Mouse (Mus musculus) intestine, postnatal 0 days (tissue): ENCODE data around the gene Ap3m1. TPM values are rescaled to one million over a fixed set of nuclear protein-coding genes. Genes with fewer than 3 reads are reported as not detected.

Source experiments
- ATAC-seq: fragments of 200-750 bp; cut with Nextera tagmentation; 2 replicates; pipeline ENCODE4 v1.8.0; 2017; ENCODE audit warnings: mild to moderate bottlenecking, moderate TSS enrichment, moderate library complexity
- H3K27ac ChIP-seq: fragments of 300-500 bp; sonication (generic); 2 replicates; pipeline ENCODE4 v1.5.1; 2014; ENCODE audit warnings: mild to moderate bottlenecking, low read depth, low read length, moderate library complexity
- H3K27me3 ChIP-seq: fragments of 300-500 bp; sonication (generic); replicated peaks from 2 replicates; pipeline ENCODE4 v1.6.1; 2014; ENCODE audit warnings: low read length, mixed read lengths; ENCODE audit not compliant: control insufficient read depth, insufficient read depth
- H3K36me3 ChIP-seq: fragments of 300-500 bp; sonication (generic); 2 replicates; pipeline ENCODE4 v1.6.1; 2014; ENCODE audit warnings: mild to moderate bottlenecking, moderate library complexity; ENCODE audit not compliant: control insufficient read depth, insufficient read depth
- H3K4me1 ChIP-seq: fragments of 300-500 bp; sonication (generic); replicated peaks from 2 replicates; pipeline ENCODE4 v1.6.1; 2014; ENCODE audit warnings: antibody characterized with exemption, low read length, mixed read lengths; ENCODE audit not compliant: control insufficient read depth, insufficient read depth
- H3K4me2 ChIP-seq: fragments of 300-500 bp; sonication (generic); replicated peaks from 2 replicates; pipeline ENCODE4 v1.6.1; 2014; ENCODE audit warnings: low read depth, mild to moderate bottlenecking, moderate library complexity
- H3K4me3 ChIP-seq: fragments of 300-500 bp; sonication (generic); 2 replicates; pipeline ENCODE4 v1.5.1; 2014; ENCODE audit warnings: low read depth, low read length
- H3K9ac ChIP-seq: fragments of 300-500 bp; sonication (generic); 2 replicates; pipeline ENCODE4 v1.6.1; 2014; ENCODE audit warnings: mild to moderate bottlenecking, low read depth, low read length
- H3K9me3 ChIP-seq: fragments of 300-500 bp; sonication (generic); 2 replicates; pipeline ENCODE4 v1.6.1; 2016; ENCODE audit warnings: mixed run types; ENCODE audit not compliant: control insufficient read depth
- CTCF ChIP-seq: sonication (generic); IDR thresholded peaks from 2 replicates; pipeline ENCODE4 v1.5.1; 2016; ENCODE audit warnings: low read depth, mild to moderate bottlenecking, control low read depth, antibody characterized with exemption, moderate library complexity
- WGBS: fragments of 180-500 bp; shearing (Covaris S2); extraction: QIAGEN DNeasy Blood & Tissue Kit; methylation state at CpG from one replicate; pipeline ENCODE4 v1.1.7; 2014; 5-methylcytosine and 5-hydroxymethylcytosine counted together
- polyA plus RNA-seq: library from polyadenylated mRNA; unstranded; fragments of >200 nt; fragmentation: Nextera tagmentation; extraction: Ambion mirVana; gene quantifications from 2 replicates; pipeline ENCODE4 v1.2.1, GENCODE M21; 2015

Gene Ap3m1
- polyA plus RNA-seq, 1 experiment from 2014 or later = 58.8 TPM

GRCm38 (mm10) chr14:21062766-21063513 is 10.6 kb upstream of the Ap3m1 start:
- no peak overlapping the region for H3K9ac ChIP-seq
- ATAC-seq = peak; percentile 74; the same call in 1 of the 2 replicates

GRCm38 (mm10) chr14:21058972-21059371 is 6.7 kb upstream of the Ap3m1 start:
- H3K9ac ChIP-seq = no peak overlapping the region
- H3K4me2 ChIP-seq = no peak overlapping the region
- no peak for ATAC-seq
- H3K9me3 ChIP-seq = no peaks in the 10 kb centered on the region
- H3K27me3 ChIP-seq = no peaks in the 10 kb centered on the region
- no peak overlapping the region for H3K4me3 ChIP-seq
- WGBS = 84% methylated on average over 2 of the region's 2 CpGs
- no peaks in the 10 kb centered on the region for H3K4me1 ChIP-seq
- no peak overlapping the region for H3K27ac ChIP-seq
- TF ChIP-seq CTCF = no peak
- H3K36me3 ChIP-seq = 0 out of 2 replicates have a peak, but pooled peaks cover 3% of the 10 kb centered on the region

More at GRCm38 (mm10) chr14:21062766-21063513, 10.6 kb upstream of the Ap3m1 start:
- 26% methylated on average over 5 of the region's 5 CpGs for WGBS
- H3K27me3 ChIP-seq = no peaks in the 10 kb centered on the region
- no peaks in the 10 kb centered on the region for H3K36me3 ChIP-seq
- no peaks in the 10 kb centered on the region for H3K9me3 ChIP-seq
- no peak overlapping the region for H3K4me3 ChIP-seq
- no peak overlapping the region for H3K27ac ChIP-seq
- no peak overlapping the region for H3K4me2 ChIP-seq
- 0 out of 2 replicates have a peak, but pooled peaks cover 3% of the 10 kb centered on the region for H3K4me1 ChIP-seq
- no peak for TF ChIP-seq CTCF

- Histone ChIP-seq H3K9ac (no peak overlapping the region), H3K4me1 (no peaks in the 10 kb centered on the region), H3K9me3 (no peaks in the 10 kb centered on the region), H3K27ac (no peak overlapping the region), H3K27me3 (no peaks in the 10 kb centered on the region), H3K36me3 (0 out of 2 replicates have a peak, but pooled peaks cover 3% of the 10 kb centered on the region), H3K4me3 (peak overlapping the region; percentile 86), H3K4me2 (peak overlapping the region; percentile 89)
- 43% methylated on average over 7 of the region's 7 CpGs for WGBS
- no peak for TF ChIP-seq CTCF
- ATAC-seq = no peak
These were observed 1.3 kb upstream of the Ap3m1 start for GRCm38 (mm10) chr14:21053586-21053985.

GRCm38 (mm10) chr14:21053151-21053550 is 843 bp upstream of the Ap3m1 start:
- 0 out of 2 replicates have a peak overlapping the region, but pooled peaks have one; percentile 77 for H3K9ac ChIP-seq
- WGBS = 3% methylated on average over 8 of the region's 8 CpGs
- no peak for ATAC-seq

GRCm38 (mm10) chr14:21052781-21053130 is 448 bp upstream of the Ap3m1 start:
- Histone ChIP-seq H3K9ac (peak overlapping the region; percentile 77), H3K27ac (peak overlapping the region; percentile 93), H3K36me3 (0 out of 2 replicates have a peak, but pooled peaks cover 3% of the 10 kb centered on the region), H3K27me3 (no peaks in the 10 kb centered on the region), H3K4me2 (peak overlapping the region; percentile 89), H3K4me3 (peak overlapping the region; percentile 86), H3K9me3 (no peaks in the 10 kb centered on the region), H3K4me1 (no peaks in the 10 kb centered on the region)
- under 1% methylated on average over 25 of the region's 25 CpGs for WGBS
- TF ChIP-seq CTCF = peak; percentile 57
- peak; percentile 75 for ATAC-seq

More at GRCm38 (mm10) chr14:21053151-21053550, 843 bp upstream of the Ap3m1 start:
- H3K27me3 ChIP-seq = no peaks in the 10 kb centered on the region
- H3K4me1 ChIP-seq = no peaks in the 10 kb centered on the region
- H3K4me3 ChIP-seq = peak overlapping the region; percentile 86
- H3K9me3 ChIP-seq = no peaks in the 10 kb centered on the region
- no peak for TF ChIP-seq CTCF
- H3K36me3 ChIP-seq = 0 out of 2 replicates have a peak, but pooled peaks cover 3% of the 10 kb centered on the region
- H3K4me2 ChIP-seq = peak overlapping the region; percentile 89
- H3K27ac ChIP-seq = no peak overlapping the region

- Histone ChIP-seq H3K4me1 (no peaks in the 10 kb centered on the region), H3K27me3 (no peaks in the 10 kb centered on the region), H3K4me3 (peak overlapping the region; percentile 86), H3K9ac (peak overlapping the region; percentile 77), H3K9me3 (no peaks in the 10 kb centered on the region), H3K4me2 (peak overlapping the region; percentile 89), H3K36me3 (no peaks in the 10 kb centered on the region), H3K27ac (peak overlapping the region; percentile 93)
- no peak for TF ChIP-seq CTCF
- peak; percentile 9 for ATAC-seq
- 4% methylated on average over 28 of the region's 28 CpGs for WGBS
These were observed 762 bp downstream of the Ap3m1 start for GRCm38 (mm10) chr14:21051380-21052111.
